Mouse (Mus musculus): ENCODE measurements at regions not wholly inside any gene's neighbourhood (a gene's known extent, or its start where the extent isn't known, plus 50 kb on each side); places are given as distances from the start of the nearest gene placed in this dataset.

GRCm38 (mm10) chr7:142835319-142835718, 92.1 kb upstream of the Ins2 start:
- DNase-seq (ENCODE audit: low spot score in 2 of 2), result no peak

GRCm38 (mm10) chr7:142830969-142831673, 87.9 kb upstream of the Ins2 start:
- no peak for DNase-seq (ENCODE audit: low spot score in 2 of 2)

- no peak for DNase-seq (ENCODE audit: low spot score in 2 of 2)
Observed at GRCm38 (mm10) chr7:142810711-142811110, 67.5 kb upstream of the Ins2 start.

GRCm38 (mm10) chr7:142799424-142799823, 56.2 kb upstream of the Ins2 start:
- DNase-seq (ENCODE audit: low spot score in 2 of 2), result peak in 1 of 2 experiments; percentile 34

- DNase-seq (ENCODE audit: low spot score in 2 of 2), result no peak
Observed at GRCm38 (mm10) chr7:142794481-142794880, 51.3 kb upstream of the Ins2 start.
